Mouse (Mus musculus) CD4-positive helper T cell, adult 2 months (primary cell): ENCODE results near the gene Ttc6.

Source experiments
- DNase-seq: peaks from one replicate; pipeline ENCODE4 v3.0.0-alpha.2; 2012; ENCODE audit warnings: low read depth, missing footprints, low spot score

The Ttc6 gene

GRCm38 (mm10) chr12:57662986-57663674 lies 99.2 kb downstream of the Ttc6 start:
- DNase-seq = no peak

- no peak for DNase-seq
Observed at GRCm38 (mm10) chr12:57672414-57672813, 108.5 kb downstream of the Ttc6 start.

GRCm38 (mm10) chr12:57684967-57685423 lies 121.1 kb downstream of the Ttc6 start:
- DNase-seq = no peak

GRCm38 (mm10) chr12:57709966-57710365 lies 146.1 kb downstream of the Ttc6 start:
- DNase-seq = no peak

- no peak for DNase-seq
Observed at GRCm38 (mm10) chr12:57764720-57765119, 200.8 kb downstream of the Ttc6 start.

- no peak for DNase-seq
Observed at GRCm38 (mm10) chr12:57776290-57776997, 212.5 kb downstream of the Ttc6 start.

GRCm38 (mm10) chr12:57781926-57782325 lies 218.0 kb downstream of the Ttc6 start:
- no peak for DNase-seq

- no peak for DNase-seq
Observed at GRCm38 (mm10) chr12:57787471-57787870, 223.6 kb downstream of the Ttc6 start.
